Mouse (Mus musculus) erythroid progenitor cell, adult 5-6 weeks (primary cell): Measurements from ENCODE around the gene Tpra1. TPM values are rescaled to one million over a fixed set of nuclear protein-coding genes. Genes with fewer than 3 reads are reported as not detected.

ENCODE experiments used
- ATAC-seq: replicated peaks from 2 replicates; pipeline ENCODE4 v1.8.0; 2016; ENCODE audit warnings: moderate number of reproducible peaks, mild to moderate bottlenecking, moderate TSS enrichment, inconsistent platforms; ENCODE audit not compliant: poor library complexity, low FRiP score, severe bottlenecking
- total RNA-seq, 2 experiments: library from RNA; stranded (forward) in 1 of 2; stranded (reverse) in 1 of 2; fragments of 150-400 nt in 1 of 2; fragments of 186-747, 209-891 nt in 1 of 2; gene quantifications; 2 replicates each; pipeline versions ENCODE4 v1.2.3 to v1.2.4; 2015 to 2017; ENCODE audit warnings: low replicate concordance in 2 of 2

The Tpra1 gene
- total RNA-seq, 2 experiments from 2014 or later = 70.8 to 104 TPM

- no peak for ATAC-seq
Measured at GRCm38 (mm10) chr6:88942595-88942994, 40.5 kb downstream of the Tpra1 start.

GRCm38 (mm10) chr6:88943666-88944065 is 41.6 kb downstream of the Tpra1 start:
- no peak for ATAC-seq

GRCm38 (mm10) chr6:88946442-88946841 is 44.4 kb downstream of the Tpra1 start:
- ATAC-seq = no peak

GRCm38 (mm10) chr6:88947771-88948170 is 45.7 kb downstream of the Tpra1 start:
- no peak for ATAC-seq

- no peak for ATAC-seq
Measured at GRCm38 (mm10) chr6:88956725-88957124, 54.7 kb downstream of the Tpra1 start.

GRCm38 (mm10) chr6:88957313-88957712 is 55.3 kb downstream of the Tpra1 start:
- no peak for ATAC-seq

GRCm38 (mm10) chr6:88957801-88958211 is 55.8 kb downstream of the Tpra1 start:
- no peak for ATAC-seq

- ATAC-seq = no peak
Measured at GRCm38 (mm10) chr6:88958305-88958704, 56.3 kb downstream of the Tpra1 start.

GRCm38 (mm10) chr6:88959834-88960233 is 57.8 kb downstream of the Tpra1 start:
- ATAC-seq = no peak

GRCm38 (mm10) chr6:88960941-88961340 is 58.9 kb downstream of the Tpra1 start:
- no peak for ATAC-seq

Other genes with a start within 250 kb of the Tpra1 start
- 114 and 119 TPM in 2 replicates for gene Mgll, start 177.8 kb upstream of the Tpra1 start, total RNA-seq (2015; ENCODE audit: low replicate concordance)
- 92.5 and 112 TPM in 2 replicates for gene Mgll, start 177.8 kb upstream of the Tpra1 start, total RNA-seq (2017; ENCODE audit: low replicate concordance)
- 49.4 and 49.9 TPM in 2 replicates for gene Abtb1, start 60.3 kb upstream of the Tpra1 start, total RNA-seq (2015; ENCODE audit: low replicate concordance)
- 112 and 178 TPM in 2 replicates for gene Abtb1, start 60.3 kb upstream of the Tpra1 start, total RNA-seq (2017; ENCODE audit: low replicate concordance)
- gene Podxl2, start 27.2 kb upstream of the Tpra1 start, total RNA-seq (2015; ENCODE audit: low replicate concordance) = not detected in 2 replicates
- 12.3 TPM in 1 of 2 replicates, not detected in the other for gene Podxl2, start 27.2 kb upstream of the Tpra1 start, total RNA-seq (2017; ENCODE audit: low replicate concordance)
- gene Mcm2, start 3.5 kb upstream of the Tpra1 start, total RNA-seq (2015; ENCODE audit: low replicate concordance) = 111 and 119 TPM in 2 replicates
- gene Mcm2, start 3.5 kb upstream of the Tpra1 start, total RNA-seq (2017; ENCODE audit: low replicate concordance) = 159 and 169 TPM in 2 replicates